Mouse (Mus musculus) heart, embryonic 11.5 days (tissue): ENCODE data around the gene Ibtk. TPM values are rescaled to one million over a fixed set of nuclear protein-coding genes. Genes with fewer than 3 reads are reported as not detected.
"Not testable (repeated sequence)": the region's sequence is repeated elsewhere in the genome, so short reads cannot be mapped to it uniquely, and the experiment has no call there.

Experiments
- ATAC-seq: fragments of 200-750 bp; cut with Nextera tagmentation; replicated peaks from 2 replicates; pipeline ENCODE4 v1.8.0; 2017; ENCODE audit warnings: moderate library complexity; ENCODE audit not compliant: insufficient number of reproducible peaks, low FRiP score, low TSS enrichment
- H3K27ac ChIP-seq: fragments of 300-500 bp; sonication (generic); 2 replicates; pipeline ENCODE4 v1.5.1; 2014; ENCODE audit warnings: mild to moderate bottlenecking, low read depth, low read length
- H3K27me3 ChIP-seq: fragments of 300-500 bp; sonication (generic); 2 replicates; pipeline ENCODE4 v1.6.1; 2014; ENCODE audit warnings: mild to moderate bottlenecking, low read length, mixed read lengths; ENCODE audit not compliant: control insufficient read depth, insufficient read depth
- H3K36me3 ChIP-seq: fragments of 300-500 bp; sonication (generic); 2 replicates; pipeline ENCODE4 v1.6.1; 2014; ENCODE audit warnings: mild to moderate bottlenecking, low read length, moderate library complexity, mixed read lengths; ENCODE audit not compliant: control insufficient read depth, insufficient read depth
- H3K4me1 ChIP-seq: fragments of 300-500 bp; sonication (generic); 2 replicates; pipeline ENCODE4 v1.6.1; 2014; ENCODE audit warnings: low read length; ENCODE audit not compliant: control insufficient read depth, insufficient read depth
- H3K4me2 ChIP-seq: fragments of 300-500 bp; sonication (generic); 2 replicates; pipeline ENCODE4 v1.6.1; 2014; ENCODE audit warnings: mild to moderate bottlenecking, moderate library complexity
- H3K4me3 ChIP-seq: fragments of 300-500 bp; sonication (generic); 2 replicates; pipeline ENCODE4 v1.5.1; 2014; ENCODE audit warnings: low read depth, low read length
- H3K9ac ChIP-seq: fragments of 300-500 bp; sonication (generic); 2 replicates; pipeline ENCODE4 v1.6.1; 2014; ENCODE audit warnings: mild to moderate bottlenecking, low read depth, low read length, moderate library complexity
- H3K9me3 ChIP-seq: fragments of 300-500 bp; sonication (generic); replicated peaks from 2 replicates; pipeline ENCODE4 v1.6.1; 2016; ENCODE audit warnings: low read length; ENCODE audit not compliant: control insufficient read depth
- WGBS: fragments of 180-500 bp; shearing (Covaris S2); extraction: QIAGEN DNeasy Blood & Tissue Kit; methylation state at CpG from one replicate; pipeline ENCODE4 v1.1.7; 2014; ENCODE audit not compliant: insufficient replicate concordance; 5-methylcytosine and 5-hydroxymethylcytosine counted together
- polyA plus RNA-seq: library from polyadenylated mRNA; unstranded; fragments of >200 nt; fragmentation: Nextera tagmentation; extraction: Ambion mirVana; gene quantifications from 2 replicates; pipeline ENCODE4 v1.2.1, GENCODE M21; 2014

Gene Ibtk
- polyA plus RNA-seq, result 33.0 and 37.6 TPM in 2 replicates

GRCm38 (mm10) chr9:85749142-85749921, at the start of gene Ibtk:
TSS of gene Ibtk (minus strand) at chr9:85749334.
- Histone ChIP-seq H3K9me3 (no peaks in the 10 kb centered on the region), H3K27ac (peak within 1 kb of the TSS; percentile 99), H3K4me2 (peak within 1 kb of the TSS; percentile 89), H3K9ac (peak within 1 kb of the TSS; percentile 99), H3K27me3 (no peaks in the 10 kb centered on the region), H3K4me1 (peaks cover 15% of the 10 kb centered on the region), H3K4me3 (peak within 1 kb of the TSS; percentile 90), H3K36me3 (no peaks in the 10 kb centered on the region)
- ATAC-seq, result peak; percentile 100
- WGBS, result under 1% methylated on average over 52 of the region's 52 CpGs

DNA sequence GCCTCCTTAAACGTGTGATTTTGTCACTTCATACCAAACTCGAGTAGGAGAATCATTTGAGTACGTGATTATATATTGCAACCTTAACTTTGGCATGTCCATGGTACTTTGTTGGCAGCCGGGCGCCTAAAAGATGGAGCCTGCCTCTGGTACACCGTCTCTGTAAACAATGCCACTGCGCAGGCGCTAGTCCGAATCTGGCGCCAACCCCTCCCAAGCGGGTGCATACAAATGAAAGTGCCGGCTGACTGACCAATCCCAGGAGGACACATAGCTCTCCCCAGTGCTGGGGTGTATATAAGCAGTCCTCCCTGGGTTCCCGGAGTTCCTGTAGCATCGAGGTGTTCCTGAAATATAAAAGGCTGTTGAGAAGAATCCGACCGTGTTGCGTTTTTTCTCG, 42.4 kb upstream of the Ibtk start:
- ATAC-seq, H3K4me2 ChIP-seq, H3K4me1 ChIP-seq, H3K9ac ChIP-seq, H3K9me3 ChIP-seq, H3K36me3 ChIP-seq, H3K4me3 ChIP-seq, H3K27ac ChIP-seq, H3K27me3 ChIP-seq: not testable (repeated sequence)
- 89% methylated on average over 18 of the region's 18 CpGs for WGBS

DNA sequence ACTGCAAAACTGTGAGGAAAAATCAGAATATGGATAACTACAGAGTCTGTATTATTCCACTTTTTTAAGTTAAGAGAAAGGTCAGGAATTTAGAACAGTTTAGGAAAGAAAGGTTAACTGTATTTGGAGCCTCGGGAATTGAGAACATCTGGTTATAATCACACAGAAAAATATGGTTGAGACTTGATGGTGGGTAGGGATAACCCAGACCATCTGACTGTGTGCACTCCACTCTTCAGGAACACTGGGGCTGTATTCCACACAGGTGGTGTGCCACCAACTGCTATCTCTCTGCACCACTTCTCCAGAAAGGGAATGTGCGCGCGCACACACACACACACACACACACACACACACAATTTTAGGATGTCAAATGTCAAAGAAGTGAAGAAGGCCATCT, 31.1 kb upstream of the Ibtk start:
- no peak overlapping the region for H3K4me2 ChIP-seq
- no peaks in the 10 kb centered on the region for H3K36me3 ChIP-seq
- no peak for ATAC-seq
- no peaks in the 10 kb centered on the region for H3K27me3 ChIP-seq
- H3K9ac ChIP-seq, result no peak overlapping the region
- no peak overlapping the region for H3K4me3 ChIP-seq
- no peaks in the 10 kb centered on the region for H3K4me1 ChIP-seq
- H3K27ac ChIP-seq, result no peak overlapping the region
- WGBS, result 82% methylated on average over 4 of the region's 4 CpGs
- no peaks in the 10 kb centered on the region for H3K9me3 ChIP-seq

DNA sequence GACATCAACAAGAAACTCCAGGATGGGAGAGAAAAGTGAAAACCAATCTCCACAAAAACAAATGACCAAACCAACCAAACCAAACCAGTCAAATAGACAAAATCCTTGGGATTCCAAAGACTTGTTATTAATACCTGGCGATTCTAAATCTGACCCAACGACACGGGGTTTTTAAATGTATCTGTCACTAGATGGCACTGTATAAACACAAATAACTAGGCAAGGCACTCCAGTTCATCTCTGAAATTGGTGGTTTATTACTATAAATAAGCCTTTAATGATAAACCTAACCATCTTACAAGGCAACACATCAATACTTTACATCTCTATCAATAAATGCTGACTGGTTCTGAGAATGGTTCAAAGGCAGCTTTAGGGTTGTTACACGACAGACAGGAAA, 30.3 kb upstream of the Ibtk start:
- no peak overlapping the region for H3K4me2 ChIP-seq
- H3K9ac ChIP-seq, result no peak overlapping the region
- H3K9me3 ChIP-seq, result no peaks in the 10 kb centered on the region
- H3K27me3 ChIP-seq, result no peaks in the 10 kb centered on the region
- ATAC-seq, result no peak
- H3K4me1 ChIP-seq, result no peaks in the 10 kb centered on the region
- WGBS, result 35% methylated on average over 4 of the region's 4 CpGs
- H3K4me3 ChIP-seq, result no peak overlapping the region
- no peak overlapping the region for H3K27ac ChIP-seq
- H3K36me3 ChIP-seq, result no peaks in the 10 kb centered on the region

- WGBS, result 70% methylated on average over 6 of the region's 6 CpGs
- no peak for ATAC-seq
- Histone ChIP-seq H3K4me3 (no peak overlapping the region), H3K27ac (no peak overlapping the region), H3K4me2 (no peak overlapping the region), H3K27me3 (no peaks in the 10 kb centered on the region), H3K36me3 (no peaks in the 10 kb centered on the region), H3K9ac (no peak overlapping the region), H3K4me1 (no peaks in the 10 kb centered on the region), H3K9me3 (no peaks in the 10 kb centered on the region)
These were observed 28.4 kb upstream of the Ibtk start for GRCm38 (mm10) chr9:85777544-85777943.

DNA sequence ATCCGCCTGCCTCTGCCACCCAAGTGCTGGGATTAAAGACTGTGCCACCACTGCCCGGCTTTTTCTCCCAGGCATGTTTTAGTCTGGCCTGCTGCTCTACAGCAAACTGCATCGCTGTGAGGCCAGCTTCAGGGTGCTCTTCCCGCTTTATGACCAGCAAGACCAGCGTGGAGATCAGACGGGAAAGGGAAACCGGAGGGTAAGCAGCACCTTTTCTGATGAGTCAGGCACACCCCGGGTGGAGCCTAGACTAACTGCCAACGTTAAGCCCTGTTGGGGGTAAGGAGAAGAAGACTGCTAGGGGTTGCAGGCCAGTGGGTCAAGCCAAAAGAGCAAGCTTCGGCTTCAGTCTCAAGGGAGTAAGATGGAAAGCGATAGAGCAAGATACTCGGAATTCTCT, 23.1 kb upstream of the Ibtk start:
- H3K27ac ChIP-seq, result no peak overlapping the region
- H3K36me3 ChIP-seq, result no peaks in the 10 kb centered on the region
- WGBS, result 64% methylated on average over 12 of the region's 12 CpGs
- H3K4me2 ChIP-seq, result no peak overlapping the region
- H3K9me3 ChIP-seq, result no peaks in the 10 kb centered on the region
- no peak for ATAC-seq
- H3K4me3 ChIP-seq, result no peak overlapping the region
- H3K4me1 ChIP-seq, result no peaks in the 10 kb centered on the region
- H3K27me3 ChIP-seq, result no peaks in the 10 kb centered on the region
- H3K9ac ChIP-seq, result no peak overlapping the region

GRCm38 (mm10) chr9:85771454-85771853, 22.3 kb upstream of the Ibtk start:
- H3K9me3 ChIP-seq, result no peaks in the 10 kb centered on the region
- ATAC-seq, result no peak
- H3K27ac ChIP-seq, result no peak overlapping the region
- H3K9ac ChIP-seq, result no peak overlapping the region
- 68% methylated on average over 3 of the region's 3 CpGs for WGBS
- no peak overlapping the region for H3K4me3 ChIP-seq
- H3K4me2 ChIP-seq, result no peak overlapping the region
- no peaks in the 10 kb centered on the region for H3K36me3 ChIP-seq
- H3K4me1 ChIP-seq, result no peaks in the 10 kb centered on the region
- no peaks in the 10 kb centered on the region for H3K27me3 ChIP-seq

DNA sequence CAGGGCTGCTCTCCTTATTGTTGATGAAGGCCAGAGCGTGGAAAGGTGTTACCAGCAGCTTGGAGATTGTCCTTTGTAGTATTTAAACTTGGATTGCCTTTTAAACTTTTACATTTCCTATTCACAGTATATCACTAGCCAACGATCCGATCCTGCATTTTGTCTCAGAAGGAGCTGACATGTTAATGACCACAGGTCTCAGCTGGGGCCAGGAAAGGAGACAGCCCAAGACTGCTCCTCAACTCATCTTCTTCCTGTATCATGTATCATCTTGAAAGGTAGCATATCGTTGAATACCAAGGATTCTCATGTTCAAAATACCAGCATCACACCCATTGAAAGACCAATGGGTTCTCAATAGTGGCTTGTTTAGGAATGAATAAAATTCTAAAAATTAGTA, 21.2 kb upstream of the Ibtk start:
- Histone ChIP-seq H3K27ac (no peak overlapping the region), H3K36me3 (no peaks in the 10 kb centered on the region), H3K9me3 (no peaks in the 10 kb centered on the region), H3K9ac (no peak overlapping the region), H3K27me3 (no peaks in the 10 kb centered on the region), H3K4me2 (no peak overlapping the region), H3K4me3 (no peak overlapping the region), H3K4me1 (no peaks in the 10 kb centered on the region)
- 75% methylated on average over 4 of the region's 4 CpGs for WGBS
- no peak for ATAC-seq
